Mouse (Mus musculus): ENCODE data around the gene Wdr49. TPM values are rescaled to one million over a fixed set of nuclear protein-coding genes. Genes with fewer than 3 reads are reported as not detected.

Gene Wdr49
- 1.2 TPM for total RNA-seq (2023)

GRCm38 (mm10) chr3:75482056-75482455 is at the start of gene Wdr49:
Gene Wdr49, minus strand, starts transcription at chr3:75482156.

DNA sequence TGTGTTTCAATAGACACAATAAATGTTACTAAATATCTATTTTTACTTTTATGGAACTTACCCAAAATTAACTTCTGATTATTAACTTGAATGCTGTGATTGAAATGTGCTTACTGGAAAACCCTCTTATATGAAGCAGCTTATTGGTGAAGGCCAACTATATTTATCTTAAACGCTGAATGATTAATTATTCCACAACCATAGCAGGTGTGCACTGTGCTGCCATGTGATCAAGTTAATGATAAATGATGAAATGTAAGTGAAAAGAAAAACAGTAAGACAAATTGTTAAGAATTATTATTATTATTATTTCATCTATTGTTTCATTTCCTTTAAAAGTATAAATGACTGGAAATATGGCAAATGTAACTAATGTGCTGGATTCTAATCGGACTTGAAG is 212.0 kb downstream of the Wdr49 start, which contains the start of gene Serpini2:
Gene Serpini2 (minus strand): TSS at position 101 of the 400 bp plus-strand sequence.

Other genes starting within 250 kb of the Wdr49 start
- gene Serpini2, start 212.1 kb downstream of the Wdr49 start, total RNA-seq (2023), result not detected
- 136 TPM for gene Pdcd10, start 74.7 kb upstream of the Wdr49 start, total RNA-seq (2023)
- 14.3 TPM for gene Serpini1, start 75.4 kb upstream of the Wdr49 start, total RNA-seq (2023)